Mouse (Mus musculus) brain, embryonic 14.5 days (tissue): Measurements from ENCODE around the gene Gm11172.

Experiments used
- CTCF ChIP-seq: fragments of 200-500 bp; IDR thresholded peaks from 2 replicates; pipeline ENCODE4 v1.5.1; 2012; ENCODE audit warnings: inconsistent platforms, mild to moderate bottlenecking, moderate library complexity, borderline replicate concordance; ENCODE audit not compliant: insufficient read depth, insufficient read length; ENCODE audit errors: extremely low read depth
- POLR2A ChIP-seq: fragments of 200-500 bp; IDR thresholded peaks from 2 replicates; pipeline ENCODE4 v1.6.1; 2012; ENCODE audit warnings: mild to moderate bottlenecking, inconsistent platforms, borderline replicate concordance; ENCODE audit not compliant: poor library complexity, insufficient read depth, insufficient read length, severe bottlenecking; ENCODE audit errors: extremely low read depth

GRCm38 (mm10) chr16:10783451-10783850 is 29.3 kb upstream of the Gm11172 start:
- TF ChIP-seq CTCF = no peak
- no peak for TF ChIP-seq POLR2A
